Mouse (Mus musculus) kidney, adult 2 months (tissue): ENCODE data around the gene Ramac.

Experiments
- CTCF ChIP-seq: fragments of 200-500 bp; conservative IDR thresholded peaks from 2 replicates; pipeline ENCODE4 v1.5.1; 2011; ENCODE audit warnings: low read depth, mild to moderate bottlenecking, control low read depth, low read length, moderate library complexity, mixed read lengths; ENCODE audit not compliant: insufficient read depth, insufficient read length
- POLR2A ChIP-seq: fragments of 200-500 bp; IDR thresholded peaks from one replicate; pipeline ENCODE4 v1.6.1; 2011; ENCODE audit warnings: low read depth, low read length, control low read depth

DNA sequence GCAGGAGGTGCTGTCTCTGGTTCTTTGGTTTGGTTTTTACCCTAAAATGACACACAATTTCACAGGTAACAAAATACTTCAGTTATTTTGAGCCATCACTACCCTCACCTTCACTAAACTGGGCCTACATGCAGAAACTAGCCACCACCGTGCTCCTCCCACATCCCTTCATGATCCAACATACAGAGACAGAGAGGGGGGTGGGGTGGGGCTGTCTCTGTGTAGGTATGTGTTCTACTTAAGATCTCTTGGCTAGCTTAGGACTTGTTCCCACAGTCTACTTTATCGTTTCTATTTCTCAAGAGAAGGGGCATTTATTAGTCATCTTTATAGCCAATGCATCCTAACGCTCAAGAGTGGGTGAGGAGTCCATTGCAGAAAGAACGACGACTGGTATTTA is 25.8 kb downstream of the Ramac start:
- TF ChIP-seq CTCF: no peak
- TF ChIP-seq POLR2A: no peak
